Mouse (Mus musculus): ENCODE measurements at regions not wholly inside any gene's neighbourhood (a gene's known extent, or its start where the extent isn't known, plus 50 kb on each side); places are given as distances from the start of the nearest gene placed in this dataset.

DNA sequence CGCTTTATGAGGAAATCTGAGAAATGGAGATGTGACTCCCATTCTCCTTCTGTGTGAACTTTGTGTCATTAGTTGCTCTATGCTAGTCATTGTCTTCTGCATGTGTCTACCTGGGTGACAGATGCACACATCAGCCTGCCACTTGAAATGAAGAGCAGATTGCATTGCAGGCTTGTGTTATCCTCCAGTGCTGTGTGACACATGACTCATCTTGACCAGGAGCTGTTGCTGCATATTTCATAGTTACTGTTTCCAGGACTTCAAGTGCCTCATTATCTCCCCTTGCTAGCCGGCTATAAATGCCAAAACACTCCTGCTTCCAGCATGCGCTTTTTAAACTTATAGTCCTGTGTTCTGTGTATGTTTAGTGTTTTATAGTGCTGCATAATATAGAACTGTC, 431.2 kb downstream of the Hdgfl1 start:
- Histone ChIP-seq H3K9ac (ENCODE audit: low read depth, low read length) (no peak overlapping the region), H3K4me1 (replicated peaks; ENCODE audit: control insufficient read depth, insufficient read depth, low read length) (no peaks in the 10 kb centered on the region), H3K27me3 (replicated peaks; ENCODE audit: control insufficient read depth, insufficient read depth, low read length) (no peaks in the 10 kb centered on the region), H3K27ac (ENCODE audit: low read depth, low read length) (no peak overlapping the region), H3K36me3 (ENCODE audit: control insufficient read depth, insufficient read depth, low read length) (no peaks in the 10 kb centered on the region), H3K4me3 (ENCODE audit: low read depth, low read length) (no peak overlapping the region), H3K9me3 (ENCODE audit: control insufficient read depth, low read length) (no peaks in the 10 kb centered on the region), H3K4me2 (no peak overlapping the region)
- WGBS, result 77% methylated on average over 3 of the region's 3 CpGs
- DNase-seq (ENCODE audit: low spot score) (no peak), ATAC-seq (replicated peaks; ENCODE audit: low FRiP score) (no peak)

DNA sequence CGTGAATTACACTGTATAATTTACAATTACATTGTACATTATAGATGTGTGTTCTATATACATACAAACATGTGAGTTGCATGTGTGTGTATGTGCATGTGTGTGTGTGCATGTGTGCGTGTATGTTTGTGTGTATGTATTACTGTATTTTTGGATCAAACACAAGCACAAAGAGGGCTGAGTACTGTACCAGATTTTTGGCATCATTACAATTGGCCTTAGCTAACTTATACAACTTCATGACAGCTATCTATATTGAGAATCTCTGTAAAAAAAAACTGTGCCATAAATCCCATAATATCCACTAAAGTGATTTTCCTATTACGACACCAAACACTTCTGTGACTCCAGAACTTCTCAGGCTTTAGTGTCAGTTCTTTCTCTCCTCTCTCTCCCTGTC, 444.9 kb downstream of the Hdgfl1 start:
- H3K4me1 ChIP-seq (replicated peaks; ENCODE audit: control insufficient read depth, insufficient read depth, low read length), result no peaks in the 10 kb centered on the region
- no peak overlapping the region for H3K4me3 ChIP-seq (ENCODE audit: low read depth, low read length)
- H3K27me3 ChIP-seq (replicated peaks; ENCODE audit: control insufficient read depth, insufficient read depth, low read length), result no peaks in the 10 kb centered on the region
- H3K27ac ChIP-seq (ENCODE audit: low read depth, low read length), result no peak overlapping the region
- H3K9me3 ChIP-seq (ENCODE audit: control insufficient read depth, low read length), result no peaks in the 10 kb centered on the region
- WGBS, result 81% methylated on average over 3 of the region's 3 CpGs
- no peak overlapping the region for H3K9ac ChIP-seq (ENCODE audit: low read depth, low read length)
- no peak overlapping the region for H3K4me2 ChIP-seq
- ATAC-seq (replicated peaks; ENCODE audit: low FRiP score) (no peak), DNase-seq (ENCODE audit: low spot score) (no peak)
- no peaks in the 10 kb centered on the region for H3K36me3 ChIP-seq (ENCODE audit: control insufficient read depth, insufficient read depth, low read length)

DNA sequence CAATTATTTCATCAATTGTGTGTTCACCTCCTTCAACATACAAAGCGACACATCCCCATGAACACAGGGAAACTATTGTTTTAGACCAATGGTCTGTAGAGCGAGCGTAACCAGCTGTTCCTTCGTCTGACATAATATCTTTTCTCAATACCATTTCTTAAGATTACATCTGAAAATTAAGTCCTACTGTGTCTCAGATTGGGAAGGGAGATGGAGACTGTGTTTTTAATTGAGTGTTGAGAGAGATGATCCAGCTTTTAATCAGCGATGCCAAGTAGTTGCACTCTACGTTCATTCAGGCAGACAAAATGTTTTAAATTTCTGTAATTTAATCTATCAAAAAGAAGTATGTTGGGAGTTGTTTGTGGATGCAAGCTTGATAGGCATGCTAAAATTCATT, 445.3 kb downstream of the Hdgfl1 start:
- ATAC-seq (replicated peaks; ENCODE audit: low FRiP score) (no peak), DNase-seq (ENCODE audit: low spot score) (no peak)
- H3K36me3 ChIP-seq (ENCODE audit: control insufficient read depth, insufficient read depth, low read length), result no peaks in the 10 kb centered on the region
- no peak overlapping the region for H3K27ac ChIP-seq (ENCODE audit: low read depth, low read length)
- H3K9me3 ChIP-seq (ENCODE audit: control insufficient read depth, low read length), result no peaks in the 10 kb centered on the region
- H3K9ac ChIP-seq (ENCODE audit: low read depth, low read length), result no peak overlapping the region
- no peak overlapping the region for H3K4me3 ChIP-seq (ENCODE audit: low read depth, low read length)
- H3K4me2 ChIP-seq, result no peak overlapping the region
- H3K27me3 ChIP-seq (replicated peaks; ENCODE audit: control insufficient read depth, insufficient read depth, low read length), result no peaks in the 10 kb centered on the region
- H3K4me1 ChIP-seq (replicated peaks; ENCODE audit: control insufficient read depth, insufficient read depth, low read length), result no peaks in the 10 kb centered on the region
- WGBS, result 86% methylated on average over 6 of the region's 6 CpGs

DNA sequence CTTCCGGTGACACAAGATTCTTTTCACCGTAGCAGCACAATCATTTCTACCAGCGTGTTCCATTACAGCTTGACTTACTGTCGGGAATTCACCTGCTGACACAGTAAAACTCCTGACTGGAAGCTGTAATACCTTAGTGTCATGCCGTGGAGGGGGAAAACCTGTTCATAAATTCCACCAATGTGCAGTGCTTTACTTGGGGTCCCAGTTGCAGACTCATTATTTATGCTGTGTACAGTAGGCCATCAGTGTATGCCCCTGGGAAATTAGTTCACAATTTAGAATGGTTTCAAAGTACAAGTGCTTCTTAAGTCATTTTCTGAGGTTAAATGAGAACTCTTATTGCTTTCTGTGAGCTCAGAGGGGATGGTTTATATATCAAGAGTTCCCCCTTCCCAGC, 451.4 kb downstream of the Hdgfl1 start:
- ATAC-seq (replicated peaks; ENCODE audit: low FRiP score) (no peak), DNase-seq (ENCODE audit: low spot score) (no peak)
- WGBS, result 88% methylated on average over 5 of the region's 5 CpGs
- H3K36me3 ChIP-seq (ENCODE audit: control insufficient read depth, insufficient read depth, low read length), result no peaks in the 10 kb centered on the region
- no peaks in the 10 kb centered on the region for H3K27me3 ChIP-seq (replicated peaks; ENCODE audit: control insufficient read depth, insufficient read depth, low read length)
- no peak overlapping the region for H3K9ac ChIP-seq (ENCODE audit: low read depth, low read length)
- no peak overlapping the region for H3K27ac ChIP-seq (ENCODE audit: low read depth, low read length)
- no peak overlapping the region for H3K4me3 ChIP-seq (ENCODE audit: low read depth, low read length)
- H3K4me2 ChIP-seq, result no peak overlapping the region
- no peaks in the 10 kb centered on the region for H3K9me3 ChIP-seq (ENCODE audit: control insufficient read depth, low read length)
- no peaks in the 10 kb centered on the region for H3K4me1 ChIP-seq (replicated peaks; ENCODE audit: control insufficient read depth, insufficient read depth, low read length)

DNA sequence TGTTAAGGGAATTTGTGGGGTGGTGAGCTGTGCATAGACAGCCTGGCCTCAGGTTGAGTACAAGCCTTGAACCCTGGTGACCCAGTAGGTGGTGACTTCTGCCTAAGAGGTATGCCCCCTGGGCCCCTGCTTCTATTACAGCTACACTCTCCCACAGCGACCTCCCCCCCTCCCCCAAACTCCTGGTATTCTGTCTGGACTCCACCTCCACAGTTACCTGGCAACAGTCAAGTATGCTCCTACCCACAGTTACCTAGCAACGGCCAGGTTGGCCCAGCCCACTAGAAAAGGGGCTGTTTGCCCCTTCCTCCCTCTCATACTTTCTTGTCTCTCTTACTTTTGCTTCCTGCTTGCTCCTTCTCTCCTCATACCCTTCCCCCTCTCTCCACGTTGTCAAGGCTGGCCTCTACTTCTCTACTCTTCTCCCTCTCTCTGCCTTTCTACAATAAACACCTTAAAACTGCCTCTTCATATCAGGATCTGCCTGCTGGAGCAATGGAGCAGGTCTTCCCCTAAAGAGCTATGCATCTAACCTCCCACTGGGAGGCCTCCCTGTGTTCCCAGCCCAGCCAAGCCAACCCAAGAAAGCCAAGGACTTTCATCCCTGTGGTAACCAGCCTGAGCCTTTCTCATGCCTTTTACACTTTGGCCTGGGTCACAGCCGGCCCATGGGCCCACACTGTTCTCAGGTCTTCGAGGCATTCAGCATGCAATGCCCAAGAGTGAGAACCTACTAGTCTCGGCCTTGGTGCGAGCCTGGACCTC, 457.5 kb downstream of the Hdgfl1 start:
- WGBS, result 61% methylated on average over 7 of the region's 7 CpGs
- DNase-seq (ENCODE audit: low spot score), result no peak

DNA sequence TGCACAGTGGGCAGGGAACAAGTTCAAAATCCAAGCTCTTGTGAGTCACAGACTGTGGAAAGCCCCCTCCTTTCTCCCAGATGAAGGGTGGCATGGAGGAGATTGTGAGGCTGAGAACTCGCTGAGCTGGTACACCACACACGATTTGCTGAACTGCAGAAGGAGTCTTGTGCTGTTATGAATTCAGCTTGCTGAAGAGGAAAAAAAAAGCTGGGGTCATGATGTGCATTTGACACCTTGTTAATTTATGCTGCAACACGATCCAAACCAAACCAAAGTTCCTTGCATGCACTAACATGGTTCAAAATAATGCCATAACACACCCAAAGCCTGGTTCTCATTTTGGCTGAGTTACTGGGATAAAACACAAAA, 485.9 kb downstream of the Hdgfl1 start:
- no peak overlapping the region for H3K9ac ChIP-seq (ENCODE audit: low read depth, low read length)
- H3K4me3 ChIP-seq (ENCODE audit: low read depth, low read length), result no peak overlapping the region
- no peaks in the 10 kb centered on the region for H3K27me3 ChIP-seq (replicated peaks; ENCODE audit: control insufficient read depth, insufficient read depth, low read length)
- H3K4me2 ChIP-seq, result no peak overlapping the region
- H3K9me3 ChIP-seq (ENCODE audit: control insufficient read depth, low read length), result no peaks in the 10 kb centered on the region
- no peak overlapping the region for H3K27ac ChIP-seq (ENCODE audit: low read depth, low read length)
- no peak for DNase-seq (ENCODE audit: low spot score)
- H3K36me3 ChIP-seq (ENCODE audit: control insufficient read depth, insufficient read depth, low read length), result no peaks in the 10 kb centered on the region
- no peak for ATAC-seq (replicated peaks; ENCODE audit: low FRiP score)
- no peaks in the 10 kb centered on the region for H3K4me1 ChIP-seq (replicated peaks; ENCODE audit: control insufficient read depth, insufficient read depth, low read length)
- WGBS, result 68% methylated on average over 3 of the region's 3 CpGs

More for the DNA sequence above, 457.5 kb downstream of the Hdgfl1 start:
- H3K9ac ChIP-seq (ENCODE audit: low read depth, low read length), result no peak overlapping the region
- H3K27ac ChIP-seq (ENCODE audit: low read depth, low read length), result no peak overlapping the region
- ATAC-seq (replicated peaks; ENCODE audit: low FRiP score), result no peak
- H3K36me3 ChIP-seq (ENCODE audit: control insufficient read depth, insufficient read depth, low read length), result no peaks in the 10 kb centered on the region
- no peaks in the 10 kb centered on the region for H3K9me3 ChIP-seq (ENCODE audit: control insufficient read depth, low read length)
- no peaks in the 10 kb centered on the region for H3K27me3 ChIP-seq (replicated peaks; ENCODE audit: control insufficient read depth, insufficient read depth, low read length)
- no peak overlapping the region for H3K4me2 ChIP-seq
- no peak overlapping the region for H3K4me3 ChIP-seq (ENCODE audit: low read depth, low read length)
- no peaks in the 10 kb centered on the region for H3K4me1 ChIP-seq (replicated peaks; ENCODE audit: control insufficient read depth, insufficient read depth, low read length)

DNA sequence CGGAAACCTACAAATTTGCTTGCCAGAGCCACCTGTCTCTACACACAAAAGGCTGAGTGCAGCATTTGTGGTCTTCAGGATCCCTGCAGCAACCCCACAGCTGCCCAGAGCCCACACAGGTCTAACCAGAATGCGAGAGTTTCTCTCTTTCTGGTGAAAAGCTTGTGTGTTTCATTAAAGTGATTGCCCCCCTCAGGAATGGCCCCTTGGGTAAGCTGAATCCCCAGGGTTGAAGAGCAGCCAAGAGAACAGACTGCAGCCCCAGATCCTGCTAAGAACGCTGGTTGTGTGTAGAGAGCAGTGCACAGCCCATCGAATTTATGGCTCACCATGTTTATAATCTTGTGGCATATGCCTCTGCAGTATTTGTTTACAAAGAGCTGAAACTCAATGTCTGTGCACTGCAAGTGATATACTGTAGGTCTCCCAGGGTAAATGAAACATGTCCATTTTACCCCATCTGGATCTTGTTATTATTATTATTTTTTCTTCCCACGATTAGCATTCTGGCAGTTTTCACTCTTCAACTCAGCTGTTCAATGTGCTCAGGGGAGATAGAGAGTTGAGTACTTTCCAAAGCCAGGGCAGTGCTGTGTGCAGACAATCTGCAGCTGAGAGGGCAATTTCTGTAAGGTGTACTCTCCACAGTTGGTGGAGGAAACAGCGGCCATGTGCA, 486.4 kb downstream of the Hdgfl1 start:
- DNase-seq (ENCODE audit: low spot score) (no peak), ATAC-seq (replicated peaks; ENCODE audit: low FRiP score) (no peak)
- Histone ChIP-seq H3K4me1 (replicated peaks; ENCODE audit: control insufficient read depth, insufficient read depth, low read length) (no peaks in the 10 kb centered on the region), H3K4me2 (no peak overlapping the region), H3K36me3 (ENCODE audit: control insufficient read depth, insufficient read depth, low read length) (no peaks in the 10 kb centered on the region), H3K27me3 (replicated peaks; ENCODE audit: control insufficient read depth, insufficient read depth, low read length) (no peaks in the 10 kb centered on the region), H3K9ac (ENCODE audit: low read depth, low read length) (no peak overlapping the region), H3K4me3 (ENCODE audit: low read depth, low read length) (no peak overlapping the region), H3K27ac (ENCODE audit: low read depth, low read length) (no peak overlapping the region), H3K9me3 (ENCODE audit: control insufficient read depth, low read length) (no peaks in the 10 kb centered on the region)
- 70% methylated on average over 6 of the region's 6 CpGs for WGBS

DNA sequence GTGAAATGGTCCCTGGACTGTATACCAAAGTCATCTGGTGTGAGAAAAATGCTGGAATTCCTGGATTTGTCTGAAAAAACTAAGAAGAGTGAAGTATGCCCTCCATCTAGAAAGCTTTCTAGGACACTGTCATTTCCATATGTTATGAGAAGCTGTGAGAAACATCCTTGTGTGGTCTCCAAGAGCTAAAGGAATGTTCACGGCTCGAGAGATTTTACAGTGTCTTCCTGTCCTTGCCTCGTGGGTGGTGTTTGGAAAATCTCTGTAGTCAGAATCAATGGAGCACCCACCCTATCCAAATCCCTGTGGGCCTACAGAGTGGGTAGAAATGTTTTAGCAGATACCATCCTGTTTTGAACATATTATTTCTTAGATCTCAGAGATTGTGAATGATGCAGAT, 487.7 kb downstream of the Hdgfl1 start:
- 73% methylated on average over 3 of the region's 3 CpGs for WGBS
- ATAC-seq (replicated peaks; ENCODE audit: low FRiP score) (no peak), DNase-seq (ENCODE audit: low spot score) (no peak)
- Histone ChIP-seq H3K4me3 (ENCODE audit: low read depth, low read length) (no peak overlapping the region), H3K9ac (ENCODE audit: low read depth, low read length) (no peak overlapping the region), H3K27ac (ENCODE audit: low read depth, low read length) (no peak overlapping the region), H3K36me3 (ENCODE audit: control insufficient read depth, insufficient read depth, low read length) (no peaks in the 10 kb centered on the region), H3K9me3 (ENCODE audit: control insufficient read depth, low read length) (no peaks in the 10 kb centered on the region), H3K4me2 (no peak overlapping the region), H3K27me3 (replicated peaks; ENCODE audit: control insufficient read depth, insufficient read depth, low read length) (no peaks in the 10 kb centered on the region), H3K4me1 (replicated peaks; ENCODE audit: control insufficient read depth, insufficient read depth, low read length) (no peaks in the 10 kb centered on the region)

DNA sequence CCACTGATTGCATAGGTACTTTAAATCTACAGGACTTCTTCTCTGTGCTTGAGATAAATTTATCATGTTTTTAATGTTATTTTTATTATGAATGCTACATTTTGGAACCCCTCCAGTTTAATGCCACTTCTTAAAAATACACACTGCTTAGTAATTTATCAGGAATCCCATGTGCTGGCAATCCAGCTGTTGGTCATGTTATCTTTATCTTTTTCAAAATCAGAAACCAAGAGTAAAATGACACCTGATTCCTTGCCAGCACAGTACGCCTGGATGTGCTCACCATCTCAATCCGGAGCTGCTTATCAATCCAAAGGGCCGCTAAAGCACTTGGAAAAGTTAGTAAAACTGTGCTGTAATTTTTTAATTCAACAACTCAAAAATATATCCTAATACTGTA, 497.1 kb downstream of the Hdgfl1 start:
- 73% methylated on average over 3 of the region's 3 CpGs for WGBS
- Histone ChIP-seq H3K9me3 (ENCODE audit: control insufficient read depth, low read length) (no peaks in the 10 kb centered on the region), H3K36me3 (ENCODE audit: control insufficient read depth, insufficient read depth, low read length) (no peaks in the 10 kb centered on the region), H3K4me1 (replicated peaks; ENCODE audit: control insufficient read depth, insufficient read depth, low read length) (no peaks in the 10 kb centered on the region), H3K4me2 (no peak overlapping the region), H3K27me3 (replicated peaks; ENCODE audit: control insufficient read depth, insufficient read depth, low read length) (no peaks in the 10 kb centered on the region), H3K27ac (ENCODE audit: low read depth, low read length) (no peak overlapping the region), H3K9ac (ENCODE audit: low read depth, low read length) (no peak overlapping the region), H3K4me3 (ENCODE audit: low read depth, low read length) (no peak overlapping the region)
- DNase-seq (ENCODE audit: low spot score), result no peak
- ATAC-seq (replicated peaks; ENCODE audit: low FRiP score), result no peak
